Mouse (Mus musculus): Measurements from ENCODE around the gene Tctex1d2. TPM values are rescaled to one million over a fixed set of nuclear protein-coding genes. Genes with fewer than 3 reads are reported as not detected.
"Not testable (repeated sequence)": the region's sequence is repeated elsewhere in the genome, so short reads cannot be mapped to it uniquely, and the experiment has no call there.

Tctex1d2 gene
- polyA plus RNA-seq, 1 experiment from 2014 or later, result 41.9 TPM

GRCm38 (mm10) chr16:32437266-32437665 is 17.8 kb downstream of the Tctex1d2 start:
- Histone ChIP-seq H3K9ac (ENCODE audit: low read depth, low read length) (no peak overlapping the region), H3K9me3 (ENCODE audit: control insufficient read depth, low read length) (no peaks in the 10 kb centered on the region), H3K27ac (ENCODE audit: low read depth, low read length) (no peak overlapping the region), H3K27me3 (replicated peaks; ENCODE audit: control insufficient read depth, insufficient read depth, low read length) (no peaks in the 10 kb centered on the region), H3K4me3 (ENCODE audit: low read length) (no peak overlapping the region), H3K36me3 (ENCODE audit: control insufficient read depth, insufficient read depth, low read length) (no peaks in the 10 kb centered on the region; the same call in 1 of the 2 replicates), H3K4me1 (ENCODE audit: control insufficient read depth, insufficient read depth, low read depth, low read length) (peaks cover 2% of the 10 kb centered on the region), H3K4me2 (ENCODE audit: low read length) (no peak overlapping the region)
- ATAC-seq, result no peak
- 98% methylated on average over 1 of the region's 1 CpGs for WGBS

GRCm38 (mm10) chr16:32441432-32441831 is 21.9 kb downstream of the Tctex1d2 start:
- Histone ChIP-seq H3K27ac (ENCODE audit: low read depth, low read length) (no peak overlapping the region), H3K27me3 (replicated peaks; ENCODE audit: control insufficient read depth, insufficient read depth, low read length) (no peaks in the 10 kb centered on the region), H3K4me3 (ENCODE audit: low read length) (no peak overlapping the region), H3K9ac (ENCODE audit: low read depth, low read length) (no peak overlapping the region), H3K9me3 (ENCODE audit: control insufficient read depth, low read length) (no peaks in the 10 kb centered on the region), H3K4me2 (ENCODE audit: low read length) (no peak overlapping the region), H3K36me3 (ENCODE audit: control insufficient read depth, insufficient read depth, low read length) (no peaks in the 10 kb centered on the region; the same call in 1 of the 2 replicates), H3K4me1 (ENCODE audit: control insufficient read depth, insufficient read depth, low read depth, low read length) (no peaks in the 10 kb centered on the region)
- WGBS, result 88% methylated on average over 3 of the region's 3 CpGs
- no peak for ATAC-seq

- not testable (repeated sequence) for H3K27me3 ChIP-seq (replicated peaks; ENCODE audit: control insufficient read depth, insufficient read depth, low read length); H3K4me2 ChIP-seq (ENCODE audit: low read length); H3K4me3 ChIP-seq (ENCODE audit: low read length); H3K9me3 ChIP-seq (ENCODE audit: control insufficient read depth, low read length); H3K36me3 ChIP-seq (ENCODE audit: control insufficient read depth, insufficient read depth, low read length); H3K4me1 ChIP-seq (ENCODE audit: control insufficient read depth, insufficient read depth, low read depth, low read length); H3K27ac ChIP-seq (ENCODE audit: low read depth, low read length); H3K9ac ChIP-seq (ENCODE audit: low read depth, low read length); ATAC-seq
- WGBS, result 90% methylated on average over 3 of the region's 3 CpGs
Observed at GRCm38 (mm10) chr16:32444615-32445014, 25.1 kb downstream of the Tctex1d2 start.

- no peak overlapping the region for H3K4me2 ChIP-seq (ENCODE audit: low read length)
- H3K27ac ChIP-seq (ENCODE audit: low read depth, low read length), result no peak overlapping the region
- H3K9ac ChIP-seq (ENCODE audit: low read depth, low read length), result no peak overlapping the region
- no peaks in the 10 kb centered on the region for H3K27me3 ChIP-seq (replicated peaks; ENCODE audit: control insufficient read depth, insufficient read depth, low read length)
- no peaks in the 10 kb centered on the region; the same call in 1 of the 2 replicates for H3K36me3 ChIP-seq (ENCODE audit: control insufficient read depth, insufficient read depth, low read length)
- no peak overlapping the region for H3K4me3 ChIP-seq (ENCODE audit: low read length)
- H3K9me3 ChIP-seq (ENCODE audit: control insufficient read depth, low read length), result no peaks in the 10 kb centered on the region
- ATAC-seq, result no peak
- WGBS, result 88% methylated on average over 1 of the region's 1 CpGs
- no peaks in the 10 kb centered on the region for H3K4me1 ChIP-seq (ENCODE audit: control insufficient read depth, insufficient read depth, low read depth, low read length)
Observed at GRCm38 (mm10) chr16:32445558-32445957, 26.1 kb downstream of the Tctex1d2 start.

GRCm38 (mm10) chr16:32446563-32447138 is 27.1 kb downstream of the Tctex1d2 start:
- Histone ChIP-seq H3K4me1 (ENCODE audit: control insufficient read depth, insufficient read depth, low read depth, low read length) (no peaks in the 10 kb centered on the region), H3K4me3 (ENCODE audit: low read length) (no peak overlapping the region), H3K27me3 (replicated peaks; ENCODE audit: control insufficient read depth, insufficient read depth, low read length) (no peaks in the 10 kb centered on the region), H3K9ac (ENCODE audit: low read depth, low read length) (no peak overlapping the region), H3K36me3 (ENCODE audit: control insufficient read depth, insufficient read depth, low read length) (no peaks in the 10 kb centered on the region), H3K9me3 (ENCODE audit: control insufficient read depth, low read length) (no peaks in the 10 kb centered on the region), H3K27ac (ENCODE audit: low read depth, low read length) (no peak overlapping the region), H3K4me2 (ENCODE audit: low read length) (no peak overlapping the region)
- 85% methylated on average over 2 of the region's 2 CpGs for WGBS
- no peak for ATAC-seq

GRCm38 (mm10) chr16:32449665-32450064 is 30.2 kb downstream of the Tctex1d2 start:
- H3K4me3 ChIP-seq (ENCODE audit: low read length), result no peak overlapping the region
- H3K36me3 ChIP-seq (ENCODE audit: control insufficient read depth, insufficient read depth, low read length), result 0 out of 2 replicates have a peak, but pooled peaks cover 3% of the 10 kb centered on the region
- WGBS, result 96% methylated on average over 3 of the region's 3 CpGs
- H3K9ac ChIP-seq (ENCODE audit: low read depth, low read length), result no peak overlapping the region
- no peak overlapping the region for H3K4me2 ChIP-seq (ENCODE audit: low read length)
- no peaks in the 10 kb centered on the region for H3K4me1 ChIP-seq (ENCODE audit: control insufficient read depth, insufficient read depth, low read depth, low read length)
- H3K27me3 ChIP-seq (replicated peaks; ENCODE audit: control insufficient read depth, insufficient read depth, low read length), result no peaks in the 10 kb centered on the region
- no peak for ATAC-seq
- H3K9me3 ChIP-seq (ENCODE audit: control insufficient read depth, low read length), result no peaks in the 10 kb centered on the region
- H3K27ac ChIP-seq (ENCODE audit: low read depth, low read length), result no peak overlapping the region

- no peak overlapping the region for H3K4me2 ChIP-seq (ENCODE audit: low read length)
- WGBS, result 95% methylated on average over 2 of the region's 2 CpGs
- 0 out of 2 replicates have a peak, but pooled peaks cover 3% of the 10 kb centered on the region for H3K36me3 ChIP-seq (ENCODE audit: control insufficient read depth, insufficient read depth, low read length)
- H3K4me3 ChIP-seq (ENCODE audit: low read length), result no peak overlapping the region
- no peak for ATAC-seq
- H3K27ac ChIP-seq (ENCODE audit: low read depth, low read length), result no peak overlapping the region
- H3K27me3 ChIP-seq (replicated peaks; ENCODE audit: control insufficient read depth, insufficient read depth, low read length), result no peaks in the 10 kb centered on the region
- no peak overlapping the region for H3K9ac ChIP-seq (ENCODE audit: low read depth, low read length)
- H3K9me3 ChIP-seq (ENCODE audit: control insufficient read depth, low read length), result no peaks in the 10 kb centered on the region
- H3K4me1 ChIP-seq (ENCODE audit: control insufficient read depth, insufficient read depth, low read depth, low read length), result no peaks in the 10 kb centered on the region
Observed at GRCm38 (mm10) chr16:32450133-32450532, 30.6 kb downstream of the Tctex1d2 start.

GRCm38 (mm10) chr16:32453102-32453501 is 33.6 kb downstream of the Tctex1d2 start:
- WGBS, result 94% methylated on average over 8 of the region's 8 CpGs
- H3K4me2 ChIP-seq (ENCODE audit: low read length), result no peak overlapping the region
- no peak for ATAC-seq

GRCm38 (mm10) chr16:32454646-32455045 is 35.1 kb downstream of the Tctex1d2 start:
- Histone ChIP-seq H3K27me3 (replicated peaks; ENCODE audit: control insufficient read depth, insufficient read depth, low read length) (no peaks in the 10 kb centered on the region), H3K27ac (ENCODE audit: low read depth, low read length) (no peak overlapping the region), H3K4me3 (ENCODE audit: low read length) (no peak overlapping the region), H3K4me2 (ENCODE audit: low read length) (no peak overlapping the region), H3K9ac (ENCODE audit: low read depth, low read length) (no peak overlapping the region), H3K4me1 (ENCODE audit: control insufficient read depth, insufficient read depth, low read depth, low read length) (no peaks in the 10 kb centered on the region), H3K36me3 (ENCODE audit: control insufficient read depth, insufficient read depth, low read length) (peaks cover 9% of the 10 kb centered on the region; the same call in 1 of the 2 replicates), H3K9me3 (ENCODE audit: control insufficient read depth, low read length) (no peaks in the 10 kb centered on the region)
- ATAC-seq, result no peak
- 85% methylated on average over 5 of the region's 5 CpGs for WGBS

More at GRCm38 (mm10) chr16:32453102-32453501, 33.6 kb downstream of the Tctex1d2 start:
- Histone ChIP-seq H3K4me1 (ENCODE audit: control insufficient read depth, insufficient read depth, low read depth, low read length) (no peaks in the 10 kb centered on the region), H3K9me3 (ENCODE audit: control insufficient read depth, low read length) (no peaks in the 10 kb centered on the region), H3K27ac (ENCODE audit: low read depth, low read length) (no peak overlapping the region), H3K9ac (ENCODE audit: low read depth, low read length) (no peak overlapping the region), H3K4me3 (ENCODE audit: low read length) (no peak overlapping the region), H3K36me3 (ENCODE audit: control insufficient read depth, insufficient read depth, low read length) (peaks cover 6% of the 10 kb centered on the region; the same call in 1 of the 2 replicates), H3K27me3 (replicated peaks; ENCODE audit: control insufficient read depth, insufficient read depth, low read length) (no peaks in the 10 kb centered on the region)
